Mouse (Mus musculus) activated CD4-positive, CD25-positive, alpha-beta regulatory T cell, adult 9 weeks (primary cell): Measurements from ENCODE around the gene Vps45. TPM values are rescaled to one million over a fixed set of nuclear protein-coding genes. Genes with fewer than 3 reads are reported as not detected.

Experiments
- polyA plus RNA-seq: library from polyadenylated mRNA; unstranded; fragments of 100-300 nt; shearing (Covaris generic); gene quantifications from one replicate; pipeline ENCODE4 v1.2.1, GENCODE M21; 2017

Gene Vps45
- 28.0 TPM for polyA plus RNA-seq

DNA sequence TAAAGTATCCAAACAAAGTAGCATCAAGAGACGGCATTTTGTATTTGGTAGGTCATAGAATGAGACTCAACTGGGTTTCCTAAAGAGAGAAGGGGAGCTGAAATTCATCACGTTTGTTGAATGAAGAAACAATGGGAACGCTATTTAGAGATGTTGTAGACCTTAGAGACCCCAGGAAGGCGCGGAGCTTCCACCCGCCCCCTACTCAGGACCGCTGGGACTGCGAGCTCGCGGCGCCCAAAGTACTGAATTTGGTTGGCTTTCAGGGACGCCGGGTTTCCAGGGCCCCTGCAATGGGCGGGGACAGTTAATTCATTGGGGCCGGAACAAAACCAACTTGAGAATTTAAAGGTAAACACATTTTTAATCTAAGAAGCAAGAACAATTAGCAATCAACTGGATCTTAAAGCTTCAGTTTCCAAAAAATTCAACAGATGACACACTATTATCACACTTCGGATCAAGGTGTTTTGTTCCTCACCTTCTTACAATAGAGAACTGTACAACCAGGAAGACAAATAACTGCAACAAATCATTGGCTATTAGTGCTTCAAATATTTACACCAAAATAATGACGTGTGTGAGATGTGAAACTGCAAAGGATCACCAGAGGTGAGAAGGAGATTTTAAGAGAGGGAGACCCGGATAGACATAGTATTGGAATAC, at the start of gene Vps45:
TSS of gene Vps45 (minus strand) at position 236 of the 666 bp plus-strand sequence.

DNA sequence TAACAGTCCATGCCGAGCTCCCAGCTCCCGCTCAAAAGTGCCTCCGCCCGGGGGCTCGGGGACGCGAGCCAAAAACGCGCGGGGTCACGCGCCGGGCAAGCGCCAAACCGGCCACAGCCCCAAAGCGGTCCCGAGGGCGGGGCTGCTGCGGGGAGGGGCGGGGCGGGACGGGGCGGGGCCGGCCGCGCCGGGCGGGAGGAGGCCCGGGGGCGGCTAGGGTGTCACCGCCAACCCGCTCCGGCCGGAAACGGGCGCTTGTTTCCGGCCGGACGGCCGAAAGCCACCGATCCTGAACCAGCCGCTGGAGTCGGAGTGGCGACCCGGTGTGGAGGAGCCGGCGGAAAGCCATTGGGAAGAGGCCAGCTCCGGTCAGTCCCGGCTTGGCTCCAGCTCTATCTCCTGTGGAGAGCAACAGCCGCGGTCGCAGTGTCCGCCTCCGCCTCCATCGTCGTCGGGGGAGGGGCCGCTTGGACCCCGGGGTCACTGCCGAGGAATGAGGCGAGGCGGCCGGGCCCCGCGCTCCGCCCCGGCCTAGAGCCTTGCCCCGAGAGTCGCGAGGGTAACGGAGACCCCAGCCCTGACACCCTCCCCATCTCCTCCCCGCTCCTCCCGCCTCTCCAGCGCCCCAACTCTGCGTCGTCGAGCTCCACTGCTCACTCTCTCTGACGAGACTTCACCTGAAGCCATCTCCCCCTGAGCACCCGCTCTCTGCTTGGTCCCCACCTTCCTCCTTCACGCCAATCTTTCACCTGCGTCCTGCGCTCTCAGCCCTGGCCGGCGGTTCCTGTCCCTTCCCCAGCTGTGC, 46.2 kb upstream of the Vps45 start, which contains the start of gene Otud7b:
TSS of gene Otud7b (plus strand) at position 267 of the 805 bp plus-strand sequence.

DNA sequence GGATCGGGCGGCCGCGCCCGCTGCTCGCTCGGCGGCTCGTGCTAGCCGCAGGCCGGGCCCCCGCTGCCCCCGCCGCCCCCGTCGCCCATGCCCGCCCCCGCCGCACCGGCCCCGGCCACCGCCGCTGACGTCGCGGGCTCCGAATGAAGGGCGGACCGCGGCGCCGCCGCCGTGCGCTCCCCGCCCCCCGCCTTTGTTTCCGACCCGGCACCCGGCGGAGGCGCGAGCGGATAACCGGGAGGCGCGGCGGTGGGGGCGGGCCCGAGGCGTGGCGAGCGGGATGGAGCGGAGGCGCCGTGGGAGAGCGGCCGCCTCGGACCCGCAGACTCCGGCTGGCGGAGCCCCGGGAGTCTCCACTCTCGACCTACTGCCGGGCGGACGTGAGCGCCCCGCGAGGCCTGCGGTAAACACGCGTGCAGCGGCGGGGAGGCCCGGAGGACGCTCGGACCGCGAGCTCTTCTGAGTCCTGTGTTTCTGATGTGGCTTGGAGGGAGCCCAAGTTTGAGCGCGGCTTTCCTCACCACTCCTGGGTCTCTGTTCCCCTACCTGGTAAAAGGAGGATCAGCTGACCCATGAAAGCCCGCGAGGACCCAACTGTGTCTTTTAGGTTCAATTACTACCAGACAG, 62.4 kb downstream of the Vps45 start, which contains the start of gene Plekho1:
TSS of gene Plekho1 (minus strand) at position 200 of the 627 bp plus-strand sequence.

Other genes with a start within 250 kb of the Vps45 start
- gene Rprd2, start 239.6 kb downstream of the Vps45 start, polyA plus RNA-seq = 18.8 TPM
- 71.4 TPM for gene Prpf3, start 202.6 kb downstream of the Vps45 start, polyA plus RNA-seq
- 286 TPM for gene Mrps21, start 186.9 kb downstream of the Vps45 start, polyA plus RNA-seq
- gene Ciart, start 176.2 kb downstream of the Vps45 start, polyA plus RNA-seq = 4.9 TPM
- not detected for gene BC028528, start 166.5 kb downstream of the Vps45 start, polyA plus RNA-seq
- 66.6 TPM for gene Aph1a, start 164.5 kb downstream of the Vps45 start, polyA plus RNA-seq
- not detected for gene Car14, start 153.8 kb downstream of the Vps45 start, polyA plus RNA-seq
- gene Anp32e, start 129.2 kb downstream of the Vps45 start, polyA plus RNA-seq = 216 TPM
- gene Plekho1, start 62.5 kb downstream of the Vps45 start, polyA plus RNA-seq = 7.5 TPM
- gene Otud7b, start 46.1 kb upstream of the Vps45 start, polyA plus RNA-seq = 27.2 TPM
- gene Mtmr11, start 103.5 kb upstream of the Vps45 start, polyA plus RNA-seq = 2.9 TPM
- 154 TPM for gene Sf3b4, start 113.9 kb upstream of the Vps45 start, polyA plus RNA-seq
- 1.9 TPM for gene Sv2a, start 122.7 kb upstream of the Vps45 start, polyA plus RNA-seq
- 28.8 TPM for gene Bola1, start 161.2 kb upstream of the Vps45 start, polyA plus RNA-seq
- gene Hist2h2ab, start 161.4 kb upstream of the Vps45 start, polyA plus RNA-seq = not detected
- gene Hist2h2ac, start 162.4 kb upstream of the Vps45 start, polyA plus RNA-seq = 7.6 TPM
- gene Hist2h2be, start 162.7 kb upstream of the Vps45 start, polyA plus RNA-seq = 3.7 TPM
- gene Hist2h3c2, start 180.7 kb upstream of the Vps45 start, polyA plus RNA-seq = 0.53 TPM
- gene Hist2h2aa2, start 181.8 kb upstream of the Vps45 start, polyA plus RNA-seq = 45.7 TPM
- gene Hist2h2aa1, start 187.0 kb upstream of the Vps45 start, polyA plus RNA-seq = 0.62 TPM
- gene Hist2h3c1, start 188.2 kb upstream of the Vps45 start, polyA plus RNA-seq = not detected
- gene Hist2h4, start 204.8 kb upstream of the Vps45 start, polyA plus RNA-seq = 4.1 TPM
- gene Hist2h3b, start 210.2 kb upstream of the Vps45 start, polyA plus RNA-seq = not detected
- 6.5 TPM for gene Hist2h2bb, start 211.3 kb upstream of the Vps45 start, polyA plus RNA-seq
- 0.17 TPM for gene Fcgr1, start 235.5 kb upstream of the Vps45 start, polyA plus RNA-seq